In the genomic region with DNA sequence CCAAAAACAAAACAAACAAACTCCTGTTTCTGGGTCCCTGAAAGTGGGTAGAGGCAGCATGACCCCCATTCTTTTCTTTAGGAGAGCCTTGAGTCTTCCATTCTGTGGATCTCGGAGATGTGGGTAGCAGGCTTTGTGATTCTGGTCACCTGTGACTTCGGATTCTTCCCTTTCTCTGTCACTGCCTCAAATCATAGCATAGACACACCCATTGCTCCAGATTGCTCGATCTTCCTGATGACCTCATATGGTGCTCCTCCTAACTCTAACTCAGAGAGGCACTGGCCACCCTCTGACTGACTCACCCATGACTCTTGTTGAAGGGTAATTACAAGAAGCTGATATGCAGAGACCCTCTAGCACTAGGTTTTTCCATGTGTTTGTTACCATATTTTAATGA, we compare ENCODE assay signal across 19 mouse cellular contexts. TPM values are rescaled to one million over a fixed set of nuclear protein-coding genes. Genes with fewer than 3 reads are reported as not detected.
"Had no signal": no experiment of that assay in that cellular context is flagged by ENCODE, and none has a peak within 500 bp of the region (broad histone marks: within the 10 kb centered on the region; RNA-seq: fewer than 3 reads in every experiment).

No protein-coding gene starts in this region.

- H3K4me3 ChIP-seq: left cerebral cortex, adult 2 months; liver, embryonic 13.5 days; midbrain, embryonic 12.5 days; myocyte had no signal

- ATAC-seq: midbrain, embryonic 16.5 days had no signal

- DNase-seq: kidney, postnatal 10 days; kidney, postnatal 36 days; layer of hippocampus, postnatal 36 days; liver, embryonic 13.5 days; lung, adult 2 months; lung, postnatal 14 days; lung, postnatal 4 days; right cerebral cortex, adult 18-20 months; right cerebral cortex, postnatal 14 days; right cerebral cortex, postnatal 4 days; thymus, adult 2 months; thymus, postnatal 14 days; thymus, postnatal 4 days had no signal

- H3K4me2 ChIP-seq: liver, embryonic 13.5 days; midbrain, embryonic 12.5 days had no signal

- H3K9me3 ChIP-seq: liver, embryonic 13.5 days; midbrain, embryonic 12.5 days had no signal

- H3K9ac ChIP-seq: liver, embryonic 13.5 days; midbrain, embryonic 12.5 days had no signal

- H3K36me3 ChIP-seq: liver, embryonic 13.5 days; midbrain, embryonic 12.5 days had no signal

- H3K27ac ChIP-seq: left cerebral cortex, adult 2 months; liver, embryonic 13.5 days; midbrain, embryonic 12.5 days; stomach, postnatal 0 days had no signal

RNA-seq across cellular contexts. Expression of a gene that starts 2.7 kb away (rescaled TPM):
- polyA plus RNA-seq: neural tube, embryonic 11.5 days had no signal
